Mouse (Mus musculus): ENCODE data around the gene Naa35.

Naa35 gene

DNA sequence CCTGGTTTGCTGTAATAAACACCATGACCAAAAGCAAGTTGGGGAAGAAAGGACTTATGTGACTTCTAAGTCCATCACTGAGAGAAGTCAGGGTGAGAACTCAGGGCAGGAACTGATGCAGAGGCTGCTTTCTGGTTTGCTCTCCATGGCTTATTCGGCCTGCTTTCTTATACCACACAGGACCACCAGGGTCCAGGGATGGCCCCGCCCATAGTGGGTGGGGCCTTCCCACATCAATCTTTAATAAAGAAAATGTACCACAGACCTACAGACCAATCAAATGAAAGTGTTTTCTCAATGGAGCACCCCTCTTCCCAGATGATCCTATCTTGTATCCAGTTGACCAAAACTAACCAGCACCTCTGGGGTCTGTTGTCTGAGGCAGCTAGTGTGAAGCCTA is 86.5 kb downstream of the Naa35 start:
- DNase-seq (ENCODE audit: inconsistent ontology term), result no peak

DNA sequence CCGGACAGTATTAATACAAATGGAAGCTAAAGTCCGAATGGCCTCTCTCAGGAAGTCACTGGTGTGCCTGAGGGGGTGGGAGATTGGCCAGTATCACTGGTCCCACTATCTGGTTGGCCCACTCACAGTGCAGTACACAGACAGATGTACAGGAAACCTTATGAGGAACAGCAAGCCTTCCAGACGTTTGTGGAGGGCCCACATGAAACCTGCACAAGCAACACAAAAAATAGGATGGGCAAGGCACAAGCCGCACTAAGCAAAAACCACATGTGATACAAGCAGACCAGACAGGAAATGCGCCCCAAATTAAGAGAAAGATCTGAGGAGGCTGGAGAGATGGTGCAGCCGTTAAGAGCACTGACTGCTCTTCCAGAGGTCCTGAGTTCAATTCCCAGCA is 87.2 kb downstream of the Naa35 start:
- DNase-seq (ENCODE audit: inconsistent ontology term), result no peak

DNA sequence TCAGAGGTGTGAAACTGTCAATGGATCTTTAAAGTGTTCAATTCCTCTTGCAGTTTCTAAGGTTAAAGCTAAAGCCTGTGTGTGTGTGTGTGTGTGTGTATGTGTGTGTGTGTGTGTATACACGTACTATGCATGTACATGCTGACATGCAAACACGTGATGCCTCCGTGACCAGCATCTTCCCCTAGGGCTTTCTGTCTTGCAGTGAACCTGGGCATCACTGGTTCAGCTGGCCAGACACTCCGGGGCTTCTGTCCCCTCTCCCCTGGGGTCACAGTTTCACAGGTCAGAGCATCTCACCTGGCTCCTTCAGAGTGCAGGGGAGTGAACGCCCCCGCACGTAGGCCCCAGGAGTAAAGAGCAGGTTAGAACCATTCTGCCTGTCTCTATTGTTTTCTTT is 88.5 kb downstream of the Naa35 start:
- DNase-seq (ENCODE audit: inconsistent ontology term), result no peak

DNA sequence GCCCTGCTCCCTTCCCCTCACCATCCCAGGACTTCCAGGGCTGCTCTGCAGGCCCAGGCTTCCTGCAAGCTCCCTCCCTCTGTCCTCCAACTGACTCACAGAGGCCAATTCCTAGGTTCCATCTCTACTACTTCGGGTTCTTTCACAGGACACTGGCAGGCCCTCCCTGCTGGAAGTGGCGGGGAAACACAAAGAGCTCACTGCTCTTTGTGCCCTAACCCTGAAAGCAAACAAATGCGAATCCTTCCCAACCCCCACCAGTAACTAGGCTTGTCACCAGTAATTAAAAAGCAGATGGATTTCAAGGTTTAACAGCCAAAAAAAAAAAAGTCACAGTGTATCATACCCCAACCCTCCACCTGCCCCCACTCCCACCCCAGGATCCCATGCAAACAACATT is 89.2 kb downstream of the Naa35 start:
- peak; percentile 37 for DNase-seq (ENCODE audit: inconsistent ontology term)

DNA sequence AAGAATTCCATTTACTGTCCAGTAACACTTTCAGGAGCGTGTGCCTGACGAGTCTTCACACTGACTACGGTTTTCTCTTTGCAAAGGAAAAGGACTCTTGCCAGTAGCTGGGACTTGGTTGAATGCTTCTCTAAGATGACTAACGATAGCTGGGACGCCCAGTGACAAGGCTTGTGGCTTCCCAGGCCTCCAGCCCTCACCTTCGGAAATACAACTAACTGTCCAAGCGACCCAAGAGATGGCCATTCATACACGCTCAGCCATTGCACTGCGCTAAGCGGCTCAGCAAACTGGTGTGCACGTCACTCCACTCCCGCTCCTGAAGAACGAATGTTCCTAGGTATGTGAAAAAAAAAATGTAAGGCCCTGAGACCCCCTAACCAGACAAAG is 89.7 kb downstream of the Naa35 start:
- peak; percentile 67 for DNase-seq (ENCODE audit: inconsistent ontology term)

DNA sequence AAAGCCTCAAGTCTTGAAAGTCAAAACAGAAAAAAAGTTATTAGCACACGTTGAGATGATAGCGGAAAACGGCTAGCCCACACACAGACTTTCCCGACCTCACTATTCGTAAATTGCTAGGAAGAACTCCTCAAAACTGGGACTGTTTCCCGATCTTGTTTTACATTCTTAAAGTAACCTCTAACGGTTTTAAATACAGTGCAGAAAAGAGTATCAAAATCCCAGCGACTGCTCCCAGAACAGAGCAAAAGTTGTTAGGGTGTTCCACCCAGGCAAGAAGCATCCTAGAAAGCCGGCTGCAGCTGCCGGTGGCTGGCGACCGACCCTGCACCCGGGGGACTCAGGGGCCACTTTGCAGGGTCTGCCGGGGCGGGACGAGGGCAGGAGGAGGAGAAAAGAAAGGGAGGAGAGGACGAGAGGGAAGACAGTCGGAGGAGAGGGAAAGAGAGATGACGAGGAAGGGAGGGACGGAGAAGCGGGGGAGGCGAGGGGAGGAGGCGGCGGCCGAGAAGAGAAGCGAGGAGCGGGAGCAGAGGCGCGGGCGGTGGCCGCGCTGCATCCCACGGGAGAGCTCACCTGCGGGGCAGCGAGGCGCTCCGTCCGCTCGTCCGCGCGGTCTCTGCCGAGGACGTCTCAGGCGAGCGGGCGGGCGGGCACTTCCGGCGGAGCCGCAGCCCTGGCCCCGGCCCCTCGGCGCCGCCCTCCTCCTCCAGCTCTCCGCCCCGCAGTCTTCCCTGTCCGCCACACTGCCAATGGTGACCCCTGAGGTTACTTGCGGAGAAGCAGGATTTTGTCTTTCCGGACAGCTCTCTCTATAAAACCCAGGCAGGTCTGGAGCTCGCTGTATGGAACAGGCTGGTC is 90.3 kb downstream of the Naa35 start, which contains the start of gene Golm1:
TSS of gene Golm1 (minus strand) at position 661 of the 861 bp plus-strand sequence.
- DNase-seq (ENCODE audit: inconsistent ontology term), result peak; percentile 75

DNA sequence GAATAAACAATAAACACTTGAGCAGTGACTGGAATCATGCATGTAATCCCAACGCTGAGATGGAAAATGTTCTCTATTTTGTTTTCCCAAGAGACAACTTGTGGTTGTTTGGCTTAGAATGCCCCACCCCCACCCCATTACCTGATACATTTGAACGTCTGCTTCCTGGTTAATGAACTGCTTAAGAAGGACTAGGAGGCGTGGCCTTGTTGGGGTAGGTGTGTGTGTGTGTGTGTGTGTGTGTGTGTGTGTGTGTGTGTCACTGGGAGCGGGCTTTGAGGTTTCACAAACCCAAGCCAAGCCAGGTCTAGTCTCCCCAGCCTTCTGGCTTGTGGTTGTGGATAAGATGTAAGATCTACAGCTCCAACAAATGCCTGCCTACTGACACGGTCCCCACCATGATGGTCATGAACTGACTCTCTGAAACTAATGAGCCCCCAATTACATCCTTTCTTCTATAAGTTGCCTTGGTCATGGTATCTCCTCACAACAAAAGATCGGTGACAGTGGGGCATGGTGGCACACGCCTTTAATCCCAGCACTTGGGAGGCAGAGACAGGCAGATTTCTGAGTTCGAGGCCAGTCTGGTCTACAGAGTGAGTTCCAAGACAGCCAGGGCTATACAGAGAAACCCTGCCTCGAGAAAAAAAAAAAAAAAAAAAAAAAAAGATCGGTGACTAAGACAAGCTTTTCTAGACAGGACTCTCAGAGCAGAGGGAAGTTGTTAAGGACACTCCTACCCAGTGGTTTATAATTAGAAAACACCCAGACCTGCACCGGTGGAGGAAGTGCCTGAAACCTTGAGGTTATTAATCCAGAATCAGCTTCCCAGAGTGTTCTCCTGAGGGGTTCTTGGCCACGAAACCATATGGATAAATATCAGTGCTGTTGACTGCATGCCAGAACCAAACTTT is 91.5 kb downstream of the Naa35 start:
- no peak for DNase-seq (ENCODE audit: inconsistent ontology term)

DNA sequence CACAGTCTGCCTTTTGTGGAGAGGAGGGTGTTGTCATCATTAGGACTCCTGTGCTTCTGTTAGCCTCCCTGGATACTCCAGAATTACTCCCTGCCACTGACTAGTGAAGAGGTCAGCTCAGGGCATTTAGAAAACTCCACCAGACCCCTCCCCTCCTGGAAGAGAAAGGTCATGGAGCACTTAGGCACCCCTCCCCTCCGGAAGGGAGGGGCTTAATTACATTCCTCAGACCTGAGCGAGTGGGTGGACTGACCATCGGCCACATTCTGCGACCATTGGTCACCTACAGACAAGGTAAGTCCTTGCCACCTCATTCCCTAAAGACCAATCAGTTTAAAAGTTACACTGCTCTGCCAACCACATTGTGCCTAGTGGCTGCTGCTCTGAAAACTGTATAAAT is 94.2 kb downstream of the Naa35 start:
- DNase-seq (ENCODE audit: inconsistent ontology term), result no peak

DNA sequence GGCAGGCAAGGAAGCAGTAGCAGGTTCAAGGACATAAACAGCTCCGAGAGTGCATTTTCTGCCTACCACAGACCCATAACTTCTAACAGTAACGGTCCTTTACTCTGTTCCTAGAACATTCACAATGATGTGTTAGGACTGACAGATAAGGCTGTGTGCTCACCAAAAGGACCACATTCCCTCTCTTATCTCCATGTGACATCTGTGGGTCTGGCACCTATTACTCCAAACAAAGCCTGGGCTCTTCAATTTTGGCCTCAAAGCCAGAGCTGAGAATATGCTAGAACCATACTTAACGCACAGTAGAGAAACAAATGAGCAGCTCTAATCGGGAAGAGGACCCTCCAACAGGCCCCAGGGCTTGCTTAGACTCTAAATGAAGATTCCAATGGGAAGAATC is 94.8 kb downstream of the Naa35 start:
- no peak for DNase-seq (ENCODE audit: inconsistent ontology term)

DNA sequence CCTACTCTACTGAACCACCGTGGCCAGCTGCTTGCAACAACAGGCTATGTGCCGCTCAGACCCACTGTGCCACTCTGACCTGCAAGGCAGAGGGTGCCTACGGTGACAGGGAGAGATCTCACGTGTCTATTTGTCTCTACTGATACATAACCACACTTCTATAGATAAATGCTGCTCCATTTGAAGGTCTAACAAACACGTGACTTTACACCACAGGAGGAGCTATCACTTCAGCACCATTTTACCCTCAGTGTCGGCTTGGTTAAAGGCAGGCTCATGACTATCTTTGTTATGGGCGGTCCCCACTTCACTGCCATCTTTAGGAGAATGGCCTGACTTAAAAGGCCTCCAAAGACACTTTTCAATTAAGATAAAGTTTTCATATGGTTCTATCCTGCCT is 97.6 kb downstream of the Naa35 start:
- DNase-seq (ENCODE audit: inconsistent ontology term), result no peak

DNA sequence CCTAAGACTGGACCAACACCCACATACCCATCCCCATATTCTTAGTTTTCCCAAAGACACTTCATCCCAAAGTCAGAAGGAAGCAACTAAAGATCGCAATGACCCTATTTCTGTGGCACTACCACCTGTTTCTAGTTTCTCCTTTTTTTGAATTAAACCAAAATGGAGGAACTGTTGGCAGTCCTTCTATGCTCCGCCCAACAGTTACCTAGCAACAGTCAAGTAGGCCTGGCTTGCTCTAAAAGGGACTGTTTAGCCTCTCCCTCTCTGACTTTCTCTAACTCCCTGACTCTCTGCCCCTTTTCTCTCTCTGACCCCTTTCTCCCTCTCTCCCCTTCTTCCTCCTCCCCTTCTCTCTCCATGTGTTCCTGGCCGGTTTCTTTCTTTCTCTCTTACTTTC is 100.2 kb downstream of the Naa35 start:
- DNase-seq (ENCODE audit: inconsistent ontology term), result no peak

Data from Muller cell, postnatal 12 days (primary cell).